ENCODE assay signal across 14 mouse cellular contexts in the genomic region with DNA sequence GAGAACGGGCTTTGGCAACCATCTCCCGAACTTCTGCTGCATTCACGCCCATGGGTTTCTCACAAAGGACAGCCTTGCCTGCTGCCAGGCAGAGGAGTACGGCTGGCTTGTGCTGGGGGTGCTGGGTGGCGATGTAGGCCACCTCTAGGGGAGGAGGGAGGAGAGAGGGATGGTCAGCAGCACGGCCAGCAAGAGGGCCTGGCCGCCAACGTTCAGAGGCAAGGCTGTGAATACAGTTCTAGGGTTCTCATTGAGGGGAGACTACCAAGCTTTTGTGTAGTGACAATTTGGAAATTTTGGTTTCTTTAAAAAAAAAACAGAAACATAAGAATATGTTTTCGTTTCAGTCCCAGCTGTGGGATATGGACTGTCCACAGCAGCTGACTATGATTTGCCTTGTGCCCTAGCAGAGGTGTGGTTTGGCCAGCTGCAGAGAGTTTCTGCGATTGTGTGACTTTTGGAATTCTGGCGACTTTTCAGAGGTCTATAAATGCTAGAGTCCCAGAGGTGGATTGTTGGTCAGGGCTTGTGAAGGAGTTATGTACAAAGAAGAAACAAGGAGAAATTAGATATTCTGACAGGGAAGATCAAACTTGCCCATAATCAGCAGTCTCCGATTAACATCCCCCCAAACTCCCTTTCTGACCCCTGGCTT. TPM values are rescaled to one million over a fixed set of nuclear protein-coding genes. Genes with fewer than 3 reads are reported as not detected.
DNase-seq lines count a peak whose midpoint lies in the region; ATAC-seq and TF ChIP-seq lines count a peak whose summit lies in the region.
"Had no signal": no experiment of that assay in that cellular context is flagged by ENCODE, and none has a peak within 500 bp of the region (broad histone marks: within the 10 kb centered on the region; RNA-seq: fewer than 3 reads in every experiment).

A gene (minus strand): TSS at position 51 of the 655 bp plus-strand sequence.

- 0 out of 2 replicates have a peak within 1 kb of the TSS, but pooled peaks have one; percentile 69 for H3K4me2 ChIP-seq in forebrain, embryonic 13.5 days
- no peak within 1 kb of the TSS for H3K4me2 ChIP-seq in forebrain, embryonic 15.5 days (replicated peaks)
- peak within 1 kb of the TSS; percentile 56 for H3K4me2 ChIP-seq in midbrain, embryonic 14.5 days (ENCODE audit: low read length)
- no peak within 1 kb of the TSS for H3K4me2 ChIP-seq in midbrain, embryonic 11.5 days
- H3K4me2 ChIP-seq in hindbrain, embryonic 14.5 days (replicated peaks), result peak within 1 kb of the TSS; percentile 71; the same call in 1 of the 2 replicates
- H3K4me2 ChIP-seq in midbrain, postnatal 0 days (ENCODE audit: low read depth, low read length, poor library complexity, severe bottlenecking), result no peak within 1 kb of the TSS

- H3K27ac ChIP-seq in forebrain, embryonic 13.5 days, result no peak within 1 kb of the TSS; the same call in 1 of the 2 replicates
- H3K27ac ChIP-seq in forebrain, embryonic 15.5 days (replicated peaks), result no peak within 1 kb of the TSS
- no peak within 1 kb of the TSS for H3K27ac ChIP-seq in midbrain, embryonic 14.5 days (replicated peaks; ENCODE audit: low read depth, low read length)
- H3K27ac ChIP-seq in midbrain, embryonic 11.5 days (ENCODE audit: low read depth, low read length), result no peak within 1 kb of the TSS
- no peak within 1 kb of the TSS for H3K27ac ChIP-seq in hindbrain, embryonic 14.5 days
- 0 out of 2 replicates have a peak within 1 kb of the TSS, but pooled peaks have one; percentile 90 for H3K27ac ChIP-seq in midbrain, postnatal 0 days (ENCODE audit: low read depth, low read length)

- H3K9me3 ChIP-seq in forebrain, embryonic 13.5 days (replicated peaks), result no peaks in the 10 kb centered on the region
- H3K9me3 ChIP-seq in forebrain, embryonic 15.5 days, result no peaks in the 10 kb centered on the region
- H3K9me3 ChIP-seq in midbrain, embryonic 14.5 days (ENCODE audit: control insufficient read depth, low read length), result no peaks in the 10 kb centered on the region
- no peaks in the 10 kb centered on the region for H3K9me3 ChIP-seq in midbrain, embryonic 11.5 days (ENCODE audit: control insufficient read depth, low read length)
- no peaks in the 10 kb centered on the region for H3K9me3 ChIP-seq in hindbrain, embryonic 14.5 days (ENCODE audit: control insufficient read depth, low read length)
- no peaks in the 10 kb centered on the region for H3K9me3 ChIP-seq in midbrain, postnatal 0 days (ENCODE audit: low read length)

- H3K4me3 ChIP-seq in forebrain, embryonic 13.5 days, result no peak within 1 kb of the TSS
- no peak within 1 kb of the TSS for H3K4me3 ChIP-seq in forebrain, embryonic 15.5 days
- peak within 1 kb of the TSS; percentile 34; the same call in 1 of the 2 replicates for H3K4me3 ChIP-seq in midbrain, embryonic 14.5 days (replicated peaks; ENCODE audit: low read depth, low read length)
- H3K4me3 ChIP-seq in midbrain, embryonic 11.5 days (ENCODE audit: low read depth, low read length), result no peak within 1 kb of the TSS
- no peak within 1 kb of the TSS for H3K4me3 ChIP-seq in hindbrain, embryonic 14.5 days (replicated peaks; ENCODE audit: low read length)
- no peak within 1 kb of the TSS; the same call in 1 of the 2 replicates for H3K4me3 ChIP-seq in midbrain, postnatal 0 days (ENCODE audit: low read depth, low read length)

- peaks cover 2% of the 10 kb centered on the region; the same call in 1 of the 2 replicates for H3K36me3 ChIP-seq in forebrain, embryonic 13.5 days (ENCODE audit: poor library complexity, severe bottlenecking)
- no peaks in the 10 kb centered on the region for H3K36me3 ChIP-seq in forebrain, embryonic 15.5 days
- H3K36me3 ChIP-seq in midbrain, embryonic 14.5 days (ENCODE audit: control insufficient read depth, insufficient read depth, low read length), result no peaks in the 10 kb centered on the region
- no peaks in the 10 kb centered on the region for H3K36me3 ChIP-seq in midbrain, embryonic 11.5 days (ENCODE audit: control insufficient read depth, insufficient read depth, low read length)
- H3K36me3 ChIP-seq in hindbrain, embryonic 14.5 days (replicated peaks; ENCODE audit: control insufficient read depth, insufficient read depth), result 0 out of 2 replicates have a peak, but pooled peaks cover under 1% of the 10 kb centered on the region
- no peaks in the 10 kb centered on the region for H3K36me3 ChIP-seq in midbrain, postnatal 0 days (ENCODE audit: insufficient read depth, low read length)

- peaks cover 20% of the 10 kb centered on the region for H3K4me1 ChIP-seq in forebrain, embryonic 13.5 days
- peaks cover 16% of the 10 kb centered on the region for H3K4me1 ChIP-seq in forebrain, embryonic 15.5 days
- 0 out of 2 replicates have a peak, but pooled peaks cover 9% of the 10 kb centered on the region for H3K4me1 ChIP-seq in midbrain, embryonic 14.5 days (ENCODE audit: control insufficient read depth, insufficient read depth, low read length)
- H3K4me1 ChIP-seq in midbrain, embryonic 11.5 days (ENCODE audit: control insufficient read depth, insufficient read depth, low read length), result no peaks in the 10 kb centered on the region; the same call in 1 of the 2 replicates
- peaks cover 11% of the 10 kb centered on the region; the same call in 1 of the 2 replicates for H3K4me1 ChIP-seq in hindbrain, embryonic 14.5 days (replicated peaks; ENCODE audit: control insufficient read depth, insufficient read depth, low read length)
- H3K4me1 ChIP-seq in midbrain, postnatal 0 days (ENCODE audit: insufficient read depth, low read length), result 0 out of 2 replicates have a peak, but pooled peaks cover 3% of the 10 kb centered on the region

- ATAC-seq in forebrain, embryonic 13.5 days, result no peak
- no peak for ATAC-seq in forebrain, embryonic 15.5 days (replicated peaks)
- no peak for ATAC-seq in midbrain, embryonic 14.5 days (ENCODE audit: low FRiP score, low TSS enrichment)
- no peak for ATAC-seq in midbrain, embryonic 11.5 days (ENCODE audit: low FRiP score)
- no peak for ATAC-seq in hindbrain, embryonic 14.5 days (ENCODE audit: low FRiP score)
- no peak for ATAC-seq in midbrain, postnatal 0 days (ENCODE audit: low FRiP score)
- ATAC-seq in monocyte, adult 5-6 weeks (replicated peaks; ENCODE audit: insufficient number of reproducible peaks, low FRiP score, low TSS enrichment, poor library complexity, severe bottlenecking), result no peak

- 85% methylated on average over 12 of the region's 12 CpGs for WGBS in forebrain, embryonic 13.5 days
- 87% methylated on average over 12 of the region's 12 CpGs for WGBS in forebrain, embryonic 15.5 days
- 84% methylated on average over 12 of the region's 12 CpGs for WGBS in midbrain, embryonic 14.5 days
- WGBS in midbrain, embryonic 11.5 days, result 86% methylated on average over 12 of the region's 12 CpGs
- WGBS in hindbrain, embryonic 14.5 days, result 84% methylated on average over 12 of the region's 12 CpGs
- 78% methylated on average over 12 of the region's 12 CpGs for WGBS in midbrain, postnatal 0 days

- H3K27me3 ChIP-seq in forebrain, embryonic 13.5 days, result no peaks in the 10 kb centered on the region
- no peaks in the 10 kb centered on the region for H3K27me3 ChIP-seq in forebrain, embryonic 15.5 days
- no peaks in the 10 kb centered on the region for H3K27me3 ChIP-seq in midbrain, embryonic 14.5 days (ENCODE audit: control insufficient read depth, insufficient read depth, low read length)
- H3K27me3 ChIP-seq in midbrain, embryonic 11.5 days (ENCODE audit: control insufficient read depth, insufficient read depth, low read length), result no peaks in the 10 kb centered on the region
- H3K27me3 ChIP-seq in hindbrain, embryonic 14.5 days (ENCODE audit: control insufficient read depth, insufficient read depth, low read length), result no peaks in the 10 kb centered on the region
- H3K27me3 ChIP-seq in midbrain, postnatal 0 days (ENCODE audit: insufficient read depth, low read length), result no peaks in the 10 kb centered on the region

- H3K9ac ChIP-seq in forebrain, embryonic 13.5 days, result no peak within 1 kb of the TSS
- H3K9ac ChIP-seq in forebrain, embryonic 15.5 days (replicated peaks), result no peak within 1 kb of the TSS
- no peak within 1 kb of the TSS for H3K9ac ChIP-seq in midbrain, embryonic 14.5 days (replicated peaks; ENCODE audit: low read length)
- H3K9ac ChIP-seq in midbrain, embryonic 11.5 days (ENCODE audit: low read length), result no peak within 1 kb of the TSS
- 0 out of 2 replicates have a peak within 1 kb of the TSS, but pooled peaks have one; percentile 62 for H3K9ac ChIP-seq in hindbrain, embryonic 14.5 days
- no peak within 1 kb of the TSS for H3K9ac ChIP-seq in midbrain, postnatal 0 days (replicated peaks; ENCODE audit: low read length, poor library complexity, severe bottlenecking)

- TF ChIP-seq CTCF in midbrain, postnatal 0 days (IDR thresholded peaks at IDR 0.05), result no peak

- no peak for DNase-seq in midbrain, embryonic 14.5 days
- DNase-seq in midbrain, embryonic 11.5 days (ENCODE audit: low spot score, missing footprints), result no peak
- DNase-seq in hindbrain, embryonic 14.5 days (ENCODE audit: low spot score), result no peak
- no peak for DNase-seq in midbrain, postnatal 0 days (ENCODE audit: low spot score)
- no peak for DNase-seq in lung, postnatal 10 days
- DNase-seq: cerebellum, adult 18-20 months; heart, postnatal 14 days; right cerebral cortex, postnatal 4 days had no signal

RNA-seq across cellular contexts. Expression of the gene that starts here (rescaled TPM):
- polyA plus RNA-seq in forebrain, embryonic 13.5 days (2015; fragmentation: Nextera tagmentation; extraction: Ambion mirVana), result 0.26 TPM in 1 of 2 replicates, not detected in the other
- polyA plus RNA-seq in forebrain, embryonic 15.5 days (2015; fragmentation: Nextera tagmentation; extraction: Ambion mirVana), result not detected in 2 replicates
- polyA plus RNA-seq in midbrain, embryonic 14.5 days (2014; fragmentation: Nextera tagmentation; extraction: Ambion mirVana), result not detected in 2 replicates
- polyA plus RNA-seq in midbrain, embryonic 11.5 days (2014; fragmentation: Nextera tagmentation; extraction: Ambion mirVana), result not detected in 2 replicates
- polyA plus RNA-seq in hindbrain, embryonic 14.5 days (2014; fragmentation: Nextera tagmentation; extraction: Ambion mirVana), result not detected in 2 replicates
- total RNA-seq in midbrain, postnatal 0 days (2014; rRNA removed), result 0.52 and 1.6 TPM in 2 replicates
- polyA plus RNA-seq in midbrain, postnatal 0 days (2015; fragmentation: Nextera tagmentation; extraction: Ambion mirVana), result not detected in 2 replicates
- not detected in 3 replicates for total RNA-seq in monocyte, adult 5-6 weeks (2017)
- total RNA-seq: neutrophil, adult 5-6 weeks had no signal
- polyA plus RNA-seq: embryonic facial prominence, embryonic 11.5 days; kidney, embryonic 16.5 days had no signal

Comparison
In these comparisons a context has a peak if more than half of its experiments do, and no peak if none do; other contexts are left out.
1. H3K4me2 ChIP-seq: peak in forebrain, embryonic 13.5 days (single experiment), midbrain, embryonic 14.5 days (single experiment) and hindbrain, embryonic 14.5 days (single experiment); none in forebrain, embryonic 15.5 days (single experiment), midbrain, embryonic 11.5 days (single experiment) and midbrain, postnatal 0 days (single experiment).